8 mouse cellular contexts compared by ENCODE assay signal in the genomic region with DNA sequence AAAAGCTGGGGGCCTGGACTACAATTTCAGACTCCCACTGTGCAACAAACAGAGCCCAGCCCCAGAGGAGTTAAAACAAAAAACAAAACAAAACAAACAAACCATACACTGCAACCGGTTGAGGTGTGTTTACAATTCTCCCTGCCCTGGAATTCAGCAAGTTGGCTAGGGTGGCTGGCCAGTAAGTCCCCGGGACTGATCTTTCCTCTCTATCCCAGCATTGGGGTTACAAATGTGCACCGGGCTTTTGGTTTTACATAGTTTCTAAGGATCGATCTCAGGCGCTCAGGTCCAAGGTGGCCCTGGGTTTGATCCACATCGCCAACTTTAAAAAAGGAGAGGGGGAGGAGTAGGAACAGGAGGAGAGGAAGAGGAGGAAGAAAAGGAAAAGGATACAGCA. TPM values are rescaled to one million over a fixed set of nuclear protein-coding genes. Genes with fewer than 3 reads are reported as not detected.
DNase-seq lines count a peak whose midpoint lies in the region; ATAC-seq and TF ChIP-seq lines count a peak whose summit lies in the region.

No protein-coding gene starts in this region.

- no peak overlapping the region for H3K4me2 ChIP-seq in forebrain, embryonic 16.5 days (ENCODE audit: low read length)
- H3K4me2 ChIP-seq in liver, embryonic 12.5 days: peak overlapping the region; percentile 90
- H3K4me2 ChIP-seq in neural tube, embryonic 15.5 days: peak overlapping the region; percentile 81; the same call in 1 of the 2 replicates

- peak overlapping the region; percentile 90 for H3K27ac ChIP-seq in forebrain, embryonic 10.5 days
- H3K27ac ChIP-seq in forebrain, embryonic 16.5 days (ENCODE audit: low read length): no peak overlapping the region
- H3K27ac ChIP-seq in liver, embryonic 12.5 days: no peak overlapping the region
- H3K27ac ChIP-seq in neural tube, embryonic 15.5 days (replicated peaks): peak overlapping the region; percentile 88

- peaks cover 7% of the 10 kb centered on the region; the same call in 1 of the 2 replicates for H3K27me3 ChIP-seq in forebrain, embryonic 10.5 days (ENCODE audit: poor library complexity, severe bottlenecking)
- H3K27me3 ChIP-seq in forebrain, embryonic 16.5 days (replicated peaks; ENCODE audit: control insufficient read depth, insufficient read depth, low read length): 0 out of 2 replicates have a peak, but pooled peaks cover 2% of the 10 kb centered on the region
- H3K27me3 ChIP-seq in liver, embryonic 12.5 days (replicated peaks): 0 out of 2 replicates have a peak, but pooled peaks cover 12% of the 10 kb centered on the region
- H3K27me3 ChIP-seq in neural tube, embryonic 15.5 days (replicated peaks): 0 out of 2 replicates have a peak, but pooled peaks cover 7% of the 10 kb centered on the region

- no peak for ATAC-seq in forebrain, embryonic 16.5 days
- ATAC-seq in liver, embryonic 12.5 days: no peak
- peak; percentile 2; the same call in 1 of the 2 replicates for ATAC-seq in neural tube, embryonic 15.5 days (ENCODE audit: low FRiP score)
- ATAC-seq in erythroid progenitor cell, adult 5-6 weeks (replicated peaks; ENCODE audit: low FRiP score, poor library complexity, severe bottlenecking): no peak
- ATAC-seq in megakaryocyte, adult 5-6 weeks (ENCODE audit: poor library complexity, severe bottlenecking): no peak

- no peak for TF ChIP-seq POLR2A in lung, adult 2 months (IDR thresholded peaks at IDR 0.05; ENCODE audit: borderline replicate concordance, extremely low read depth, low read depth, low read length)

- 35% methylated on average over 6 of the region's 6 CpGs for WGBS in forebrain, embryonic 10.5 days
- 39% methylated on average over 6 of the region's 6 CpGs for WGBS in forebrain, embryonic 16.5 days
- WGBS in lung, adult 2 months: 27% methylated on average over 6 of the region's 6 CpGs
- WGBS in liver, embryonic 12.5 days (ENCODE audit: insufficient replicate concordance): 41% methylated on average over 6 of the region's 6 CpGs
- 23% methylated on average over 6 of the region's 6 CpGs for WGBS in neural tube, embryonic 15.5 days

- DNase-seq in forebrain, embryonic 10.5 days (ENCODE audit: extremely low spot score, low spot score): no peak
- peak; percentile 28 for DNase-seq in lung, adult 2 months
- no peak for DNase-seq in lung, postnatal 14 days

- H3K36me3 ChIP-seq in forebrain, embryonic 10.5 days (replicated peaks): no peaks in the 10 kb centered on the region
- no peaks in the 10 kb centered on the region for H3K36me3 ChIP-seq in forebrain, embryonic 16.5 days (ENCODE audit: control insufficient read depth, insufficient read depth)
- H3K36me3 ChIP-seq in liver, embryonic 12.5 days: no peaks in the 10 kb centered on the region
- H3K36me3 ChIP-seq in neural tube, embryonic 15.5 days: no peaks in the 10 kb centered on the region

- no peak for TF ChIP-seq CTCF in lung, adult 2 months (IDR thresholded peaks at IDR 0.05; ENCODE audit: insufficient read depth, low read length)

- no peaks in the 10 kb centered on the region for H3K9me3 ChIP-seq in forebrain, embryonic 10.5 days
- no peaks in the 10 kb centered on the region for H3K9me3 ChIP-seq in forebrain, embryonic 16.5 days (ENCODE audit: control insufficient read depth, low read length)
- H3K9me3 ChIP-seq in liver, embryonic 12.5 days (replicated peaks): no peaks in the 10 kb centered on the region
- H3K9me3 ChIP-seq in neural tube, embryonic 15.5 days (replicated peaks): no peaks in the 10 kb centered on the region

- H3K4me3 ChIP-seq in forebrain, embryonic 10.5 days: peak overlapping the region; percentile 52
- H3K4me3 ChIP-seq in forebrain, embryonic 16.5 days (replicated peaks; ENCODE audit: low read length): no peak overlapping the region
- H3K4me3 ChIP-seq in lung, adult 2 months (replicated peaks; ENCODE audit: extremely low read depth, low read depth, low read length): no peak overlapping the region
- no peak overlapping the region for H3K4me3 ChIP-seq in liver, embryonic 12.5 days
- no peak overlapping the region for H3K4me3 ChIP-seq in neural tube, embryonic 15.5 days (replicated peaks)

- H3K9ac ChIP-seq in forebrain, embryonic 16.5 days (replicated peaks; ENCODE audit: low read depth, low read length): no peak overlapping the region
- H3K9ac ChIP-seq in liver, embryonic 12.5 days: no peak overlapping the region
- no peak overlapping the region for H3K9ac ChIP-seq in neural tube, embryonic 15.5 days (replicated peaks)

- H3K4me1 ChIP-seq in forebrain, embryonic 10.5 days: peaks cover 22% of the 10 kb centered on the region
- H3K4me1 ChIP-seq in forebrain, embryonic 16.5 days (replicated peaks; ENCODE audit: control insufficient read depth, insufficient read depth, low read length): peaks cover 5% of the 10 kb centered on the region; the same call in 1 of the 2 replicates
- 0 out of 2 replicates have a peak, but pooled peaks cover 2% of the 10 kb centered on the region for H3K4me1 ChIP-seq in lung, adult 2 months (ENCODE audit: control insufficient read depth, insufficient read depth, low read length)
- peaks cover 14% of the 10 kb centered on the region for H3K4me1 ChIP-seq in liver, embryonic 12.5 days
- peaks cover 19% of the 10 kb centered on the region for H3K4me1 ChIP-seq in neural tube, embryonic 15.5 days

RNA-seq across cellular contexts. Expression of a gene that starts 22.3 kb away (rescaled TPM):
- polyA plus RNA-seq in forebrain, embryonic 10.5 days (2016; fragmentation: Nextera tagmentation; extraction: Ambion mirVana): 134 and 139 TPM in 2 replicates
- polyA plus RNA-seq in forebrain, embryonic 16.5 days (2015; fragmentation: Nextera tagmentation; extraction: Ambion mirVana): 173 and 186 TPM in 2 replicates
- 6.6 and 8.9 TPM in 2 replicates for polyA plus RNA-seq in lung, adult 2 months (2012; rRNA removed)
- 27.1 and 27.8 TPM in 2 replicates for polyA plus RNA-seq in liver, embryonic 12.5 days (2016; fragmentation: Nextera tagmentation; extraction: Ambion mirVana)
- 82.9 and 91.7 TPM in 2 replicates for polyA plus RNA-seq in neural tube, embryonic 15.5 days (2015; fragmentation: Nextera tagmentation; extraction: Ambion mirVana)
- 10.9 and 20.9 TPM in 2 replicates for total RNA-seq in erythroid progenitor cell, adult 5-6 weeks (2015; ENCODE audit: low replicate concordance)
- total RNA-seq in erythroid progenitor cell, adult 5-6 weeks (2017; ENCODE audit: low replicate concordance): 8.7 and 10.1 TPM in 2 replicates
- 20.8 and 24.3 TPM in 2 replicates for total RNA-seq in megakaryocyte, adult 5-6 weeks (2015)
- total RNA-seq in megakaryocyte, adult 5-6 weeks (2017): 21.0 and 22.8 TPM in 2 replicates

RNA-seq across cellular contexts. Expression of a gene that starts 37.6 kb away (rescaled TPM):
- polyA plus RNA-seq in forebrain, embryonic 10.5 days (2016; fragmentation: Nextera tagmentation; extraction: Ambion mirVana): 17.1 and 17.6 TPM in 2 replicates
- polyA plus RNA-seq in forebrain, embryonic 16.5 days (2015; fragmentation: Nextera tagmentation; extraction: Ambion mirVana): 48.6 and 53.7 TPM in 2 replicates
- 1.7 and 2.6 TPM in 2 replicates for polyA plus RNA-seq in lung, adult 2 months (2012; rRNA removed)
- polyA plus RNA-seq in liver, embryonic 12.5 days (2016; fragmentation: Nextera tagmentation; extraction: Ambion mirVana): 3.5 and 4.4 TPM in 2 replicates
- 38.6 and 44.8 TPM in 2 replicates for polyA plus RNA-seq in neural tube, embryonic 15.5 days (2015; fragmentation: Nextera tagmentation; extraction: Ambion mirVana)
- total RNA-seq in erythroid progenitor cell, adult 5-6 weeks (2015; ENCODE audit: low replicate concordance): 1.8 and 4.2 TPM in 2 replicates
- total RNA-seq in erythroid progenitor cell, adult 5-6 weeks (2017; ENCODE audit: low replicate concordance): 0.77 and 5.4 TPM in 2 replicates
- 11.7 and 12.8 TPM in 2 replicates for total RNA-seq in megakaryocyte, adult 5-6 weeks (2015)
- total RNA-seq in megakaryocyte, adult 5-6 weeks (2017): 7.0 and 8.0 TPM in 2 replicates

RNA-seq across cellular contexts. Expression of a gene that starts 51.0 kb away (rescaled TPM):
- 26.1 and 26.6 TPM in 2 replicates for polyA plus RNA-seq in forebrain, embryonic 10.5 days (2016; fragmentation: Nextera tagmentation; extraction: Ambion mirVana)
- 35.7 and 36.7 TPM in 2 replicates for polyA plus RNA-seq in forebrain, embryonic 16.5 days (2015; fragmentation: Nextera tagmentation; extraction: Ambion mirVana)
- 4.6 and 5.0 TPM in 2 replicates for polyA plus RNA-seq in lung, adult 2 months (2012; rRNA removed)
- polyA plus RNA-seq in liver, embryonic 12.5 days (2016; fragmentation: Nextera tagmentation; extraction: Ambion mirVana): 8.2 and 8.7 TPM in 2 replicates
- polyA plus RNA-seq in neural tube, embryonic 15.5 days (2015; fragmentation: Nextera tagmentation; extraction: Ambion mirVana): 30.3 and 32.7 TPM in 2 replicates
- 19.3 and 24.1 TPM in 2 replicates for total RNA-seq in erythroid progenitor cell, adult 5-6 weeks (2015; ENCODE audit: low replicate concordance)
- 11.6 and 23.1 TPM in 2 replicates for total RNA-seq in erythroid progenitor cell, adult 5-6 weeks (2017; ENCODE audit: low replicate concordance)
- 18.6 and 22.3 TPM in 2 replicates for total RNA-seq in megakaryocyte, adult 5-6 weeks (2015)
- 20.8 and 23.6 TPM in 2 replicates for total RNA-seq in megakaryocyte, adult 5-6 weeks (2017)

Comparison
In these comparisons a context has a peak if more than half of its experiments do, and no peak if none do; other contexts are left out.
1. H3K27ac ChIP-seq: peak in forebrain, embryonic 10.5 days (single experiment) and neural tube, embryonic 15.5 days (single experiment); none in forebrain, embryonic 16.5 days (single experiment) and liver, embryonic 12.5 days (single experiment).